Mouse (Mus musculus): ENCODE measurements around the gene Crisp2. TPM values are rescaled to one million over a fixed set of nuclear protein-coding genes. Genes with fewer than 3 reads are reported as not detected.
"Not testable (repeated sequence)": the region's sequence is repeated elsewhere in the genome, so short reads cannot be mapped to it uniquely, and the experiment has no call there.

The Crisp2 gene
- total RNA-seq (2021): not detected
- long read RNA-seq: 0 reads

DNA sequence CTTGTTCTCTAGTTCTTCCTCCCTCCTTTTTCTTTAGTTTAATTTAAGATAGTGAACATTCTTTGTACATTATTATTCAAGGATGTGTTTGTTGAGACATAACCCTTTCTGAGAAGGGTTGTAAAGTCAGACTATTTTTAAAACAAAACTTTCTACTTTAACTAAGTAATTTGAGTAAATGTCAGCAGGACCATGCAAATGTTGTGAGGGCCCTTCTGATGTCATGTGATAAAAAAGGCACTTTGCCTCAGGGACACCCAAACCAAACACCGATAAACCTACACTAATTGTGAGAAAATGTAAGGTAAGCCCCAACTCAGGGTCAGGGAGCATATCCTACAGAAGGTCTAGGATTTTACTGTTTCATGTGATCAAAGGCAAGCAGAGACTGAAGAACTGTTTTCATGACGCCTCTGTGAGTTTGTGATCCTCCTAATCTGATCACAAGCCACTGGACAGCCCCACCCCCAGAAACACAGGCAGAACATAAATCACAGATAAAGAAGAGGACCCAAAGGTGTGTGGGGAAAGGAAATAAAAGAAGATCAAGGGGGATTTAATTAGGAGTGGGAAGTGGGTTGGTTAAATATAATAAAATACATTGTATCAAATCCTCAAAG lies at the start of gene Crisp2:
TSS of gene Crisp2 (minus strand) at position 51 of the 620 bp plus-strand sequence.
- no peak for DNase-seq (ENCODE audit: low spot score in 2 of 2)

DNA sequence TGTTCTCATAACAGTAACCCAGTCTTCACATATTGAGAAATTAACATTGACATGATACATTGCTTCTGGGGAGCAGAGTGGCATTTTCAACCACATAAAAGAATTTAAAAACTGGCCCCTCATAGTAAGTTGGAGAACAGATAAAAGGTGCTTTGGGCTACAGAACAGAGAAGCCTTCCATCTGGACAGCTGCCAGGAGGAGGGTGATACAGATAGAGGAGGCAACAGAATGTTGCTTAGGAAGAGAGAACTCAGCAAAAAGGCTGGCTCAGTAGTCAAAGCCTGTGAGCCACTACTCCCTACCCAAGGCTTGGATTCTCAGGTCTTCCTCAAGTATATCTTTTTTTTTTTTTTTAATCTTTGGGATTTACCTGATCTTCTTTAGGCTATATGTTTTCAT lies 48.3 kb upstream of the Crisp2 start:
- DNase-seq (ENCODE audit: low spot score in 2 of 2): no peak

DNA sequence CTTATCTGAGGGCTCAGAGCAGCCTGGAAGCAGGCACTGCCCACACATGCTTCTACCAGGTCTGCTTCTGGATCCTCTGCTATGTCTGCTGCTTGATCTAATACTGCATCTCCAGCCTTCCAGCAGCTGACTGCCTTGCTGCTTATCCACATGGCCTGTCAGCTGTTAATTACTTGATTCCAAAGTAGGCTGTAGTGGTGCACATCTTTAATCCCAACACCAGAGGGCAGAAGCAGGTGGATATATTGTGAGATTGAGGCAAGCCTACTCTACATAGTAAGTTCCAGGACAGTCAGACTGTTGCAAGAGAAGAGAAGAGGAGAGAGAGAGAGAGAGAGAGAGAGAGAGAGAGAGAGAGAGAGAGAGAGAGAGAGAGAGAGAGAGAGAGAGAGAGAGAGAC lies 30.5 kb upstream of the Crisp2 start:
- DNase-seq (ENCODE audit: low spot score in 2 of 2): no peak

DNA sequence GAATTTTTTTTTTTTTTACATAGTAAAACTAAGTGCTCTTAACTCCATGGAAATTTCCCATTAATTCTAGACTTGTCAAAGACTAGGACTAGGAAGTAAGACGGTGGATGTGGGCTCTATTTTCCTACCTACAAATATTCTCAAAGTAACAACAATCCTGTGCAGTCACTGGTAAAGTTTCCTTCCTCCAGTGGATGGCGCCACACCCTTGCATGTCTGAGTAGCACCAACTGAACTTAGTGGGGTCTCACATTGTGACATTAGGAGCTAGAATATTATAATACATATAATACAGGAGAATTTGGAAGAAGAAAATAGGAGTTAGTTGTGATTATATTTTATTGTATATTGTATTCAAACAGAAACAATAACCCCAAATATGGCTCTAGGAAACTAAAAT lies 25.1 kb upstream of the Crisp2 start:
- DNase-seq (ENCODE audit: low spot score in 2 of 2): no peak

DNA sequence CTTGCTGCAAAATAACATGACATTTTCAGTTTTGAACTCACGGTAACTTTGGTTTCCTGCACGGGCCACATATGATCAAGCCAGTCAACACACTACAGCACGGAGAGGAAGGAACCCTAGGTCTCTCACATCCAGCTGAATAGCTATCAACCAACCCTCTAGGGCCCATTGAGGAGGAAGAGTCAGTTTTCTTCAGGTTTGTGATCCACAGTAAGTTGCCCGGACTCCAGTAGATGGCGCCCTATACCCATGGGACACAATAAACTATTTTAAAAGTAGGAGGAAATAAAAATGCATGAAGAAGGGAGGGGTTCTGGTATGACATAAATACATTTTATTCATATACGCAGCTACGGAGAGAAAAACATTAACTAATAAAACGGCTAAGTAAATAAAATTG lies 17.7 kb upstream of the Crisp2 start:
- DNase-seq (ENCODE audit: low spot score in 2 of 2): no peak

DNA sequence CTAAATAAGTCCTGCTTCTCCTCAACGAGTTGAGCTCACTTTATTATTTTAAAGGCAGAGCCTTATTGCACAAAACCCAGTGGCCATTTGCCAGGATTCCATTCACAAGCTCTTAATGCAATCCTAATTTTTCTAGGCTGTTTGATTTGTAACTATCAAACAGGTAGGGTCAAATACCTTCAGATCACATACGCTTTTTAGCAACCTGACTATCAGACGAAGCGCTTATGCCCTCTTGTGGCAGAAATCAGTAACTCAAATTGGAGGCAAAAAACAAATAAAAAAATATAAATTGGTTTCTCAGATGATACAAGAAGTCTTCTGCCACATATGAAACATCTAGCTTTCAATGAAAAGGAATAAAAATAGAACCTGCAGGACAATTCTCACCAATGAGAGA lies 17.0 kb upstream of the Crisp2 start:
- no peak for DNase-seq (ENCODE audit: low spot score in 2 of 2)

DNA sequence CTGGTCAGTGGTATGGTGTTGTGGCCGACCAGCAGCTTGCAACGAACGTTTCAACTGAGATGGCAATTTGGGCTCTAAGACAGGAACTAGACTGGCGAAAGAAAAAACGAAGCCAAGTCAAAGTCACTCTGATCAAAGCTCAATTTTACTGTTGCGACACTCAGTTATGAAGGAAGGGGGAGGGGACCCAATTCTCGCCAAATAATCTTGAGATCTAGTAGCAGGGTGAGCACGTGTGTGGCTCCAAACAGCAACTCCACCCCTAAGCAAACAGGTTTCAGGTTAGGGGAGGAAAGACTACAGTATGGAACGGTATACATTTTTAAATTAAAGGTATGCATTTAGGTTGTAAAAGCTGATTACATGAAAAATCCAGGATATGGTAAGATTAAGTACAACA lies 14.7 kb upstream of the Crisp2 start:
- no peak for DNase-seq (ENCODE audit: low spot score in 2 of 2)

DNA sequence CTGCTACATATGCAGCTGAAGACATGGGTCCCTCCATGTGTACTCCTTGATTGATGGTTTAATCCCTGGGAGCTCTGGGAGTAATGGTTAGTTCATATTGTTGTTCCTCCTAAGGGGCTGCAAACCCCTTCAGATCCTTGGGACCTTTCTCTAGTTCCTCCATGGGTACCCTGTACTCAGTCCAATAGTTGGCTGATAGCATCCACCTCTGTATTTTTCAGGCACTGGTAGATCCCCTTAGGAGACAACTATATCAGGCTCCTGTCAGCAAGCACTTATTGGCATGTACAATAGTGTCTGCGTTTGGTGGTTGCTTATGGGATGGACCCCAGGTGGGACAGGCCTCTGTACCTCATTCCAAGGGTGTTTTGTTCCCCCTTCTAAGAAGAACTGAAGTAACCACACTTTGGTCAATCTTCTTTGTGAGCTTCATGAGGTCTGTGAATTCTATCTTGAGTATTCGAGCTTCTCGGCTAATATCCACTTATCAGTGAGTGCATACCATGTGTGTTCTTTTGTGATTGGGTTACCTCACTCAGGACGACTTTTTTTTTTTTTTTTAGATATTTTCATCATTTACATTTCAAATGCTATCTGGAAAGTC lies 10.6 kb upstream of the Crisp2 start:
- DNase-seq (ENCODE audit: low spot score in 2 of 2): no peak

DNA sequence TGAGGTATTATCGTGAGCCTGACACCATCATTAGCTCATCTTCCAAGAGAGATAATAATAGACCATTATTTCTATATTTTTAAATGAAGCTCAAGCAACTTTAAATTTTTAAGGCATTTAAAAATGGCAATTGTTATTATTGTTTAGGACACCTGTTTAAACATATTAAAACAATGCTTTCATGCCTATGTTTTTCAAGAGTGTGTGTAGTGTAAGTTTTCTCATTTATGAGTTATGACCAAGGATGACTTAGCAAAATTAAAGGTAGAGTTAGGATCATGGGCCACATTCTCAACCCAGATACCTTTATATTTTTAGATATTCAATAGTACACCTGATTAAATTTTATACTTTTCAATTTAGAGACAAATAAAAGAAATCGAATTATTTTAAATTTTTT lies 5.5 kb upstream of the Crisp2 start:
- no peak for DNase-seq (ENCODE audit: low spot score in 2 of 2)

DNA sequence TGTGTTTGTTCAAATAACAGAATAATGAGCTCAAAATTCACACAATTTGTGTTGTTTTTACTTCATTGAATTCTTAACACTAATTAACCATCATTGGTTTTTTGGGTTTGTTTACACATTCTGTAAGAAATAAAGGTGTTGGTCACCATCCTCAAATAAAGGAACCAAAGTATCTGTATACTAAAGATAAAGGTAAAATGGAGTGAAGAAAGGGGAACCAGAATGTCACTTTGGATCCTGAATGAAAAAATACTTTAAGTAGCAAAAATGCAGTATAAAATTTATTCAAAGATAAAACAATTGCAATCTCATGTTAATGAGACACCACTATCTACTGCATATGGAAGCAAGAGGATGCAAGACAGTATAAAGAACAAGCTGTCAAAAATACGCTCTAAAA lies 4.8 kb upstream of the Crisp2 start:
- no peak for DNase-seq (ENCODE audit: low spot score in 2 of 2)

DNA sequence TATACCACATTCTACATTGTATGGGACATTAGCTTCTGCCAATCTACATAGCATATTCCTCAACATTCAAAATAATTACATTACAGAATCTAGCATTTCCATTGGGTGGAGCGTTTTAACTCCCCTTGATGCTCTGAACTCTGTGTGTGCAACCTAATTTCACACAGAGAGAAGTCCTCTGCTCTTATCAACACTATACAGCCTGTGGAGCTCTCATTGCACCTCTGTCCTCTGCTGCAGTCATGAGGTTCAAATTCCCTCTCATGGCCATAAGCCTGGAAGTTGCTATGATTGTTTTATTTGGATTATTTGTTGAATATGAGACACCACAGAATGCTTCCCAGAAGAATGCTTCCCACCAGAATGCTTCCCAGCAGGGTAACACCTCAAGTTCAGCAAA lies 4.1 kb upstream of the Crisp2 start, which contains the start of gene Rhag:
TSS of gene Rhag (plus strand) at position 193 of the 400 bp plus-strand sequence.
- no peak for DNase-seq (ENCODE audit: low spot score in 2 of 2)

DNA sequence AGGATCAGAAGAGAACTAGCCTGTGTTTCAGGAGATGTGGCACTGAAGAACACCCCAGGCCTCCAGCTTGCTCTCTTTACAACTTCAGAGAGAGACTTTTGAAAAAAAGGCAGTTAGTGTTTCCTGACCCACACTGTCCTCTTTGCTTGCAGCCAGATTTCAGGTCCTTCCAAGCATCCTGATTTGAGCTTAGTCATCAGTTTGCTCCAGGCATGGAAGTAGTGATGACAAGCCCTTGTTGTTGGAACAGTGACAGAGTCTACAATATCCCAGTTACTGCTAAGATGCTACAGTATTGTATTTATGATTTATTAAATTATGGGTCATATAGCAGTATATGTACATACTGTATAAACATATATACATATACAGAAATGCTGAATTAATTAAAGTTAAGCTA lies 1.3 kb upstream of the Crisp2 start:
- no peak for DNase-seq (ENCODE audit: low spot score in 2 of 2)

DNA sequence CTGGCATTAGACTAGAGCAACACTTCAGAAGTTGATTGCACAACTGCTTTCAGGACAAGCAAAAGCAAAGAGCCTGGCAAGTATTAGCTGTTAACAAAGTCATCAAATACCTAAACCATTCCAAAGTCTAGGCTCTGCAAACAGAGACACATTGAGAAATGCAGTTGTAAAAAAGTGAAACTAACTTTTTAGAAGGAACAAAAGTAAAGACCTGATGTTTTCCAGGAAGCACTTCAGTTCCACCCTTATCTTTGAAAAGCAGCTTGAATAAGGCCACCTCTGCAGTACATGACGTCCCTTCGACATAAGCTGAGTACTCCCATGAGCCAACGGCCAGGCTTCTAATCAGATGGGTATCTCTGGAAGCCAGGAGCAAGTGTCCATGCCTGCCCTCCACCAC lies 253 bp downstream of the Crisp2 start:
- DNase-seq (ENCODE audit: low spot score in 2 of 2): no peak

DNA sequence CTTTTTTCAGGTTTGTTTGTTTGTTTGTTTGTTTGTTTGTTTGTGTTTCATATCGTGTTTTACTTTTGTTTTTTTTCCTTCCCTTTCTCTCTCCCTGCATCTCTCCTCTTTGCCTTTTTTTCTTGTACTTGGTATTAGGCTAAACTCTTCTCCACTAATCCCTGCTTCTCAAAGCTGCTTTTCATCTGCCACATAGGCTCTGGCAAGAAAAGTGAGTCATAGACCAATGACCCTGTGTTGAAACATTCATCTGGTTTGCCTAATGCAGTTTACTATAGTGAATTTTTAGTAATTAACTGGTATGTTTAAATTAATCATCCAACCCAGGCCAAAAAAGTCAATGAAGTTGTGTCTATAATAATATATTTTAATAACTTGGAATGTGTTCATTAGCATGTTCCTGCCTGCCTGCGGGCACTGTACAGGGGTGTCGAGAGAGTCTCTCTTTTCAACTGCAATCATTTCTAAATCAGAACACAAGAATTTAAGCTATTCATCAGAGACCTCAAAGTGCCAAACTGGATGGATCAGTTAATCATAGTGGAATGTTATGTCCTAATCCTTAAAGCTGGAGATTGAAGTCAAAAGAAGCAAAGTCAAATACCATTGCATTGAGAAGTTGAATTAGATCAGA lies 4.0 kb downstream of the Crisp2 start:
- no peak for DNase-seq (ENCODE audit: low spot score in 2 of 2)

DNA sequence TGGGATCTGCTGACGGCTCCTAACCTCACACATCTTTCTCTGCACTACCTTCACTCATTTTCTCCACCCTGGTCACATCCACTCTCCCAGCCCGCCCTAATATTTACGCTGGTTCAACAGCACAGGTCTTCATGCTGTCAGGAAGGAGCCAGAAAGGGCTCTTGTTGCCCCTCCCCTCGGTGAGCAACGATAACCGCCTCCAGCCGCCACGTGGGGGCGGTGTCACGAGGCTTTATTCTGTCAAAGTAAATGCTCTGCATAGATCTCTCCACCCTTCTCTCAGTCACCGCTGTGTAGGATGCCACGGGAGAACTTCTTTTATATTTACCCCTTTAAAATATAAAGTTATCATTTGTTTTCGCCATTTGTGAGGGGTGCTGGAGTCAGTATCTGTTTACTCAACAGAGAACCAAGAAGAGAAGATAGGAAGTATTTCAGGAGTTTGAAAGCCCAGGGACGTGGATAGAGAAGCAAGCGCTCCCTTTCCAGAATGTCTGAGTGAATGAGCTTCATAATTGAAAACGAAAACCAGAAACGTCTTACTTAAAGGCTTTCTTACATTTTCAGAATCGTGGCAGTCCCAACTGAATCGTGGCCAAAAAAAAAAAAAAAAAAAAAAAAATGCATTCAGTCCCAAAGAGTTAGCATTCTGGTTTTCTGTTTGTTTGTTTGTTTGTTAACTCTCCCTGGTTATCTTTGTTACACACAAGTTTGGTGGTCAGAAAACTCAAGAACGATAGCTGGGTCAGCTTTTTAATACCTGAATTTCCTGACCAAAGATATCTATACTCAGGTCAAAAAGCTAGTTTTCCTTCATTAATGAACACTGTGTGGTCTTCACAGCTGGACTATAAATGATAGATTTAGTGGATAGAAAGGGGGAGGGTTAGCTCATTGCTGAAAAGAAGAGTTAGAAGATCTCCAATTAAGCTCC lies 12.6 kb downstream of the Crisp2 start:
- DNase-seq (ENCODE audit: low spot score in 2 of 2): no peak

DNA sequence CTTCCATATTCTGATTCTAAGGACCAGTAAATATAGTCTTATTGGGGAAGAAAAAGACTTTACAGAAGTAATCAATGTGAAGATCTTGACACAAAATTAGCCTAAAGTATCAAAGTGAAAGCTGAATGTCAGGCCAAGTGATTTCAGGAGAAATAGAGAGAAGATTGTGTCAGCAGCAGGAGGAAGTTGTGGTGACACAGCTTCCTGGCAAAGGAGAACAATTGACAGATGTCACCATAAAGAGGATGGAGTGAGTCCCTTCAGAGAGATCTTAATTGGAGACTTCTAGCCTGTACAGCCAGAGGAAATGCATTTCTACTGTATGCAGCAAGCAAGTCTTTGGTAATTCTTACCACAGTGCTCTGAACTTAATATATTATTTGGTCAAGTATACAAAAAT lies 16.9 kb downstream of the Crisp2 start:
- DNase-seq (ENCODE audit: low spot score in 2 of 2): no peak

DNA sequence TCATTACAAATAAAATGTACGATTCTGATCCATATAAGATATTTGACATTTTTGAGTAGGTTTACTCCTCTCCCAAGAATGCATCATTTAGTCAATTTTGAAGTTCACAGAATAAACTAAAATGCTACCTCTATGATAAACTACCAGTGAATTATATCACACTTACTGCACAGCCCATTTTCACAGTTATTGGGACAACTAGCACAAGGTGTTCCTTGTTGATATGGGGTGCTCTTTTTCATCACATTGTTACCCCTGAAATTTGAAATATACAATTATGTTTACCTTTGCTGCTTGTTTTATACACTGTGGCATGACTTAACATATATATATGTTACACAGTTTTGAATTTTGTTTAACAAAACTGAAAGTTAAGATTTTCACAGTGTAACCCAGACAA lies 39.7 kb downstream of the Crisp2 start:
- DNase-seq (ENCODE audit: low spot score in 2 of 2): no peak

DNA sequence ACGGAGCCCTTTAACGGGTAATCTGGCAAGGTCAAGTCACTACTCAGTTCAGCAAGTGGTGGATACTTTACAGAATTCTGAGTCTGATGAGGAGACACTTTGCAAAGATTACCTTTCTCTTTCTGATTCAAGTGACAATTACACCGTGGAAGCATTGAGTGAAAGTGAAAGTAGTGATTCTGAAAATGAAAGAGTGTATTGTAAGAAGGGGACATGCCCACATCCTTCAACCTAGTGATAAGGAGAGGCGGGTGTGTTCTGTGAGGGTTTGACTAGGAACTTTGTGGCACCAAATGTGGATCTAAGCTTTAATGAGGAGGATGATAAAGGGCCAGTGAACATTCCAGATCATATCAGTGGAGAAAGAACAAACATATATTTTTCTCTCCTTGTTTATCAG lies 43.1 kb downstream of the Crisp2 start:
- no peak for DNase-seq (ENCODE audit: low spot score in 2 of 2)

DNA sequence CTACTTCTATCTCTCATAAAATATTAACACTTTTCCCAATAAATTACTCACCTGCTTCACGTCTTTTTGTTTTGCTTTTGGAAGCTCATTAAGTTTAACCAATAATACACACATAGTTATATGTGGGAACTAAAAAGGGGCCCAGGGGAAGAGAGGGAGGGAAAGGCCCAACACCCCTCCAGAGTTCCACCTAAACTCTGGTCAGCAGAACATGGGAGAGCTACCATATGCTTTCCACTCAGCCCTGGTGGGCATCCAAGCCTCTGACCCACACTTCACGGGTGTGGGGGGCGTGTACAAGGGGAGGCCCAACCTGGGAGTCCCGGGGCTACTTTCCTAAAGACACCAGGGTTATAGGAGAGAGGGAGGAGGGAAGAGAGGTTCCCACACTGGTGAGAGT lies 75.1 kb downstream of the Crisp2 start:
- DNase-seq (ENCODE audit: low spot score in 2 of 2): no peak

DNA sequence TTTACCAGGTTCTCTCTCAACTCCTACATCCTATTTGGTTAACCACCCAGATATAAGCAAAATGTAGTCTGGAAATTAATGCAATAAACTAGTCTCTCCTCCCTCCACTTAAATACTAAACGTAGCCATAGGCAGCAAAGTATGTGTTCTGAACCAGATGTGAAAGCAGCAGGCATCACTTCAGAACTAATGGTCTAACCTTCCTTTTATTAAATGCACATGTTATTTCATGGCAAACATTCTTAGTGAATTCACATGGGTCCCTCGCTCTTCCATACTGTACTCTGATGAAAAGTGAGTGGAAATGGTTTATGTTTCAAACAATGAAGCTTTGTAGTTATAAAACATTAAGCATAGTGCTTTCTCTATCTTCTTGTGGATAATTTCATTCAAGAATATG lies 75.5 kb downstream of the Crisp2 start:
- no peak for DNase-seq (ENCODE audit: low spot score in 2 of 2)

DNA sequence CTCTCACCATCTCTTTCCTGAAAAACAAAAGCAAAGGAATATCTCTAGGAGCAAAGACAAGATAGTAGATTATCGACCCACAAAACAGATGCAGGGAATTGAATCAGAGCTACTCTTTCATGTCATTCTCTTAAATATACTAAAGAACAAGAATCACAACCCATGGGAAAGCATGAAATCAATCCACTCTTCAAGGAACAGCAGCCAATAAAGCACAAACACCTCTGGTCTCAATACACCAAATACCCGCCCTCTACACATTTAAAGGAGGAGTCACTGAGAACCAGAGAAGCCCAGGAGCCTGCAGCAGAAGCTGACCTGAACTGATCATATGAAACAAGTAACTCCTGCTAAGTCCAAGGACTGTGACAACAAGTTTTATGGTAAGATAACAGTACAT lies 80.0 kb downstream of the Crisp2 start, which contains the start of gene Esp1:
TSS of gene Esp1 (plus strand) at position 301 of the 400 bp plus-strand sequence.
- DNase-seq (ENCODE audit: low spot score in 2 of 2): no peak

DNA sequence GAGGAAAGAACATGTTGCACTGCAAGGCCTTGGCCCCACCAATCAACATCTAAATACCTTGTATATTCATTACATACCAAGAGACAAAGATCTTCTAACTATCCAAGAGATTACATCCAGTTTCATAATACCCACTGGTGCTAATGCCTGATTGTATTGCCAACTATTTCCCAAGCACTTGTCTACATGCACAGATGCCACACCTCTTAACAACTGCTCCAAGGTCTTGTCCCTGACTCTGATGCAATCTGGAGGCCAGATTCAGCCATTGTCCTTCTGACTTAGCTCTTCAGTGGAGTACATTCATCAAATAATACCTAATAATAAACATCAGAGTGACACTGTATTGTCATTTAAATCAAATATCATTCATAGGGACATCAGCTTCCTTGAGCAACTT lies 89.7 kb downstream of the Crisp2 start:
- DNase-seq (ENCODE audit: low spot score in 2 of 2): not testable (repeated sequence)

All from layer of hippocampus, adult 18-20 months (tissue).